Mouse (Mus musculus) layer of hippocampus, adult 11-12 months (tissue): Measurements from ENCODE around the gene Rb1.

Experiments
- DNase-seq: peaks from one replicate; pipeline ENCODE4 v3.0.0; 2022; ENCODE audit warnings: low spot score

The Rb1 gene

GRCm38 (mm10) chr14:73262210-73262609, 63.4 kb downstream of the Rb1 start:
- DNase-seq, result no peak

GRCm38 (mm10) chr14:73258181-73258580, 67.4 kb downstream of the Rb1 start:
- no peak for DNase-seq

- no peak for DNase-seq
Measured at GRCm38 (mm10) chr14:73257348-73257747, 68.3 kb downstream of the Rb1 start.

- DNase-seq, result no peak
Measured at GRCm38 (mm10) chr14:73255426-73255970, 70.1 kb downstream of the Rb1 start.

DNA sequence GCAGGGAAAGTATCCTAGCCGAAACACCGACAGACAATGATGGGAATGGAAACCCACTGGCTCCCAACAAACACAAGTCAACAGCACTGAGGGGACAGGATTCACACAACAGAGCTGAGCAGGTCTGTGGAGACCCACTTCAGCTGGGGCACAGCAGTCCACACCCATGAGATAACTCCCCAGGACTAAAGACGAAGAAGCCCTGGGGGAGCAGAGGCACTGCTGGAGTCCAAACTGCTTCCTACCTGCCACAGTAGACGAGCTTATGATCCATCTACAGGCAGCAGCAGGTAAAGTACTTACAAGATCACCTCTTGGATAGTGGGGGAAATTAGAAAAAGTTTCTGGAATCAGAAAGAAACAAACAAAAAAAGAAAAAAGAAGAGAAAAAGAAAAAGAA, 71.2 kb downstream of the Rb1 start:
- no peak for DNase-seq

GRCm38 (mm10) chr14:73253453-73254251, 72.0 kb downstream of the Rb1 start:
- DNase-seq, result no peak

- no peak for DNase-seq
Measured at GRCm38 (mm10) chr14:73252276-73252675, 73.3 kb downstream of the Rb1 start.

DNA sequence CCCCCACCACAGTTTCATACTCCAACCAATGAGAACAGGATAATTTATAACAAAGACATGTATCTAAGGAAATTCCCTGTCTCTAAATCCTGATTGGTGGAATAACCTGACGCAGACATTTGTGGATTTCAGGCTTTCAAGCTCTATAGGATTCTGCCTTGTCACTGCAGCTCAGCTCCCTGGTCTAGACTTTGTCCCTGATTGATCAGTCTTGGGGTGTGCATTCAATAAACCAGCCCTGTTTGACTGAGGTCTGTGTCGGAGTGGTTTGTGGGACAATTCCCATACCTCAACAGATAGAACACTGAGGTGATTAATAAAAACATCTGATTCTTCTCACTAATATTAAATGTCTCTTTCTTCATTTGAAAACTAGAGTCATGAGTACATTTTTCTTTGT, 75.6 kb downstream of the Rb1 start:
- DNase-seq, result no peak

DNA sequence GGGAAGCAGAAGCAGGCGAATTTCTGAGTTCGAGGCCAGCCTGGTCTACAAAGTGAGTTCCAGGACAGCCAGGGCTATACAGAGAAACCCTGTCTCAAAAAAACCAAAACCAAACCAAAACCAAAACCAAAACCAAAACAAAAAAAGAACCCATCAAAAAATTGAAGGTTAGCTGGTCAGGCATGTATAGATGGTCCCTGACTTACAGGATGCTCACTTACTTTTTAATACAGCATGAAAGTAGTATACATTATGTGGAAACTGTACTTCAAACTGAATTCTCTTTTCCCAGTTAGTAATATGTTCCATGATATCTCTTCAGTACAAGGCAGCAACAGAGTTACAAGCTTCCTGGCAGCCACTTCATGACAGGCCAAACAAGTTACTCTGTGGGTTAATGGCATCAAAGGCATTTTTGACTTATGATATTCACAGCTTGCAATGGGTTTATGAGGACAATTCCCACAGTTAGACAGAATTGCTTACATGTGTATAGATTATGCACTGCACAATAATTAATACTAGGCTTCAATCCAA, 81.5 kb downstream of the Rb1 start:
- no peak for DNase-seq

GRCm38 (mm10) chr14:73239857-73240256, 85.8 kb downstream of the Rb1 start:
- no peak for DNase-seq

- no peak for DNase-seq
Measured at GRCm38 (mm10) chr14:73239291-73239690, 86.3 kb downstream of the Rb1 start.

DNA sequence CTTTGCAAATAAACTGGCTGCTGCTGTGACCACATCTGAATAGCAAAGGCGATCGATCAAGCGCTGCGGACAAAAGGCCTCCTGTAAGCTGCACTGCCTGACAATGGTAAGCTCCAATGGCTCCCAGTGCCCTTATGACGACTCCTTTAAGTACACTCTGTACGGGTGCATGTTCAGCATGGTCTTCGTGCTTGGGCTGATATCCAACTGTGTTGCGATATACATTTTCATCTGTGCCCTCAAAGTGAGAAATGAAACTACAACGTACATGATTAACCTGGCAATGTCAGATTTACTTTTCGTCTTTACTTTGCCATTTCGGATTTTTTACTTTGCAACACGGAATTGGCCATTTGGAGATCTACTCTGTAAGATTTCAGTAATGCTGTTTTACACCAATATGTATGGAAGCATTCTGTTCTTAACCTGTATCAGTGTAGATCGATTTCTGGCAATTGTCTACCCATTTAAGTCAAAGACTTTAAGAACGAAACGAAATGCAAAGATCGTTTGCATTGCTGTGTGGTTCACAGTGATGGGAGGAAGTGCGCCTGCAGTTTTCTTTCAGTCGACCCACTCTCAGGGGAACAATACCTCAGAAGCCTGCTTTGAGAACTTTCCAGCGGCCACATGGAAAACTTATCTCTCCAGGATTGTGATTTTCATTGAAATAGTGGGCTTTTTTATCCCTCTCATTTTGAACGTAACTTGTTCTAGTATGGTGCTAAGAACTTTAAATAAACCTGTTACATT, 86.9 kb downstream of the Rb1 start:
- no peak for DNase-seq

DNA sequence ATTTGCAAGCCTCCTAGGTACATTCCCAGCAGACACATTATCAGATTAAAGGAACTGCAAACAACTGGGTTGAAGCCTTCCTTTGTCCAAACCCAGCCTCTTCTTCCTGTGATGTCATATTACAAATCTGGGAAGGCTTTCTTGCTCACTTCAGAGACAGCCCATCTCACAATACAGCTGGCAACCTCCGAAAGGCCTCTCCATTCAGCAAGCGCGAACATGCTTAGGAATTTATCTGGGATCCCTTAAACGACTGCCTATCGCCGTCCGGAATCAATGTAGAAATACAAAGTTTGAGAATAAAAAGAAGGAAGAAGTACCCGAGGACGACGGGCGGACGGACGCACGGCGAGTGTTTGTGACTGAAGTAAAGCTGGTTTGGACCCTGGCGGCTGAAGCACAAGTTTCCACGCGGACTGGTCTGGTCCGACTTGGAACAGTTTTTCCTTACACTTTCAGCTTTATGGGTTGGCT, 87.7 kb downstream of the Rb1 start, which contains the start of gene Lpar6:
Gene Lpar6, plus strand, starts transcription at position 48 of the 474 bp plus-strand sequence.
- DNase-seq, result no peak

DNA sequence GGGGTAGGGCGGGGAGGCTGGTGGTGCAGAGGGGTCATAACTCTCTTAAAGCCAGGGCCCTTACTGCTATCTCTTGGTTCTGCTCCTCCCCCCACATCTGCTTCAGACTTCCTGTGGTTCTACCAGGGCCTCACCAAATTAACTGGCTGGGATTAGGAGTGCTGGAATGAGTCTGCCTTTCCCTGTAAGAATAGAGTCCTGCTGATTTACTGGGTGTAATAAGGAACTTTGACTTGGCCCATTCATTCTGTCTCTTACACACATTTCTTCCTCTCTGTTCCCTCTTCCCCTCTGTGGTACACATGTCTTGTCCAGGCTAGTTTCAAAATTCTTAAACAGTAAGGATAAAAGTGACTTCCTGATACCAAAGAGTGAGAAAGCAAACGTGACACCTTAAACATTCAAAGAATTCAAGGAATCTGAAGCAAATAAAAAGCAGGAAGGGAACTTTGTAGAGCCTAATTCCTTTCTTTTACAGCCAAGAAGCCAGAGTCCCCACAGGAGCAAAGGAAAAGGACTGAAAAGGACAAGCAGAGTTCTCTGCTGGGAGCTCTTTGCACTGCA, 91.1 kb downstream of the Rb1 start:
- no peak for DNase-seq

DNA sequence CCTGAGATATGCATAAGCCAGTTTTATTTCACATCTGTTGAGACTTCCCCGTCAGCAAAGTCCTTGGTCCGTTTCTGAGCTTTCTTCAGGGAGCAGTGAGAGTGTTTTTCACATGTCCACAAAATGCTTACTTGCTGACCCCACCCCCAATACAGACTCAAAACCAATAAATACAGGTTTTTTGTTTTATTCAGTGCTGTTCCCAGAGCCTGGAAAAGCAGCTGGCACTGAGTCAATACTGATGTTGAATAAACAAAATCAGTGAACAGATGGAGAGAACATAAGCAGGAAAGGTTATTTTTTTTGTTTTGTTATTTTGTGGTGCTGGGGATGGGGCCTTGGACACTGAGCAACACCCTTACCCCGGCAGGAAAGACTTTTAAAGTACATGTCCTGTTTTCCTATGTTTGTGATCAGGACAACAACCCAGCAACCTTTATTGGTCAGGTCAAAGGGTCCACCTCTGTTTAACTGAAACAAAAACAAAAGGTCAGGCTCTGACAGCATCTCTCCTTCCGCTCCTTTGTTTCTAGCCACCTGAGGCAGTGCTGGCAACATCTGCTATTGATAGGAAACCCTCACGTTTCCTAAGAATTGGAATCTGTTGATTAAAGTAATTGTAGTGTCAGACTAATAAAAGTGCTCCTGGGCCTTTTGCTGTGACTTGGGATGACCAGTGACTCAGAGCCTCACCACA, 94.2 kb downstream of the Rb1 start:
- DNase-seq, result no peak

DNA sequence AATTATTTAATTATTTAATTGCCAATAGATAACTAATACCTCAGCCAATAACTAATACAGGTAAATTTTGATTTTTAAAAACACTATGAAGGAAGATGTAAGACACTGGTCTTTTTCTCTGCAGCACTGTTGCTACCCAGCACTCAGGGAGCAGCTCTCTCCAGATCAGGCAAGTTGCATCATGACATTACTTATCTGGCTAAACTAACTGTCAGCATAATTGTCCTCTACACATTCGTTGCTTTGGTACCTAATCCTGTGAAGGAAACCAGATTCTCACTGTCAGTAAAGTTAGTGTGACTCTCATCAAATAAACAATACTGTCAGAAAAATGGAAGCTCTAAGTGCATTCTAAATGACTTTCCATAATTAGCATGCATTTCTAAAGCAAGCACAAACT, 98.8 kb downstream of the Rb1 start:
- DNase-seq, result no peak

DNA sequence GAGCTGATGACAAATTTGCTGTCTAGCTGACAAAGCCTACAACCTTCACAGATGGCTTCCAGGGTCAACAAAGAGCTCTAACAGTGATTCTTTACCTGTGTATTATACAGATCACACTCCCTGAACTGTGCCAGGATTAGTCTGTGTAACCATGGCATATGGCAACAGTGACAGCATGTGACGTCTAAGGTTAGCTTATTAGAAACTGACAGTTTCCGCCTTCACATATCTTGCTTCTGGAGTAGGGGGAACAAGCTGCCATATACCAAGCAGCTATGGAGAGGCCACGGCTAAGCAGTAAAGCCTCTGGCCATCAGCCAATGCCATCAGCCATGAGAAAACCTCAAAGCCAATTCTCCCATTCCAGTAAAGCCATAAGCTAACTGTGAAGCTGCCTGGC, 99.3 kb downstream of the Rb1 start:
- DNase-seq, result no peak

GRCm38 (mm10) chr14:73222316-73222970, 103.2 kb downstream of the Rb1 start:
- DNase-seq, result no peak

- DNase-seq, result no peak
Measured at GRCm38 (mm10) chr14:73217062-73217461, 108.6 kb downstream of the Rb1 start.

GRCm38 (mm10) chr14:73211477-73211876, 114.1 kb downstream of the Rb1 start:
- DNase-seq, result no peak

DNA sequence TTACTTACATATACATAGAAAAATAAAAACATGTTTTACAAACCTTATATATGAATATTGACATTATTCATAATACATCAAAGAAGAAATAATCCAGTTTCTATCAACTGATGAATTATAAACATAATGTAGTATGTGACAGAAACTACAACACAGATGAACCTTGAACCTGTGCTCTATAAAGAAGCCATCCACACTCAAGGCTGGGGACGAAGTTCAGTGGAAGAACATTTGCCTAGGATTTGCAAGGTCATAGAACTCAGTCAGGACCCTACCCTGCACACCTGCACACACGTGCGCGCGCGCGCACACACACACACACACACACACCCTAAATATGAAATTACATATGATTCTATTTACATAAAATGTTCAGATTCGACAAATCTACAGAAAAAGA, 115.4 kb downstream of the Rb1 start:
- no peak for DNase-seq
